Mouse (Mus musculus) gastrocnemius, postnatal 4 days (tissue): ENCODE measurements around the gene Sh2d5. TPM values are rescaled to one million over a fixed set of nuclear protein-coding genes. Genes with fewer than 3 reads are reported as not detected.

Experiments used
- total RNA-seq, 2 experiments: library from RNA; stranded (reverse); gene quantifications; 2 replicates each; pipeline ENCODE4 v1.2.3; 2021

Gene Sh2d5
- total RNA-seq, 2 experiments from 2014 or later = 0.39 TPM; not detected in 1

Other genes with a start within 250 kb of the Sh2d5 start
- gene Hp1bp3, start 34.1 kb upstream of the Sh2d5 start, total RNA-seq = 100 to 1,000 TPM; 102 to 108 TPM
- under 1 TPM; 0.34 TPM for gene Kif17, start within 50 bp of the Sh2d5 start, total RNA-seq
- 100 to 1,000 TPM; 106 to 115 TPM for gene Ddost, start 54.3 kb downstream of the Sh2d5 start, total RNA-seq
- 100 to 1,000 TPM; 170 to 188 TPM for gene Pink1, start 75.9 kb downstream of the Sh2d5 start, total RNA-seq
- 1 to 10 TPM; 2.1 to 2.4 TPM for gene Cda, start 117.6 kb downstream of the Sh2d5 start, total RNA-seq
- gene Fam43b, start 146.1 kb downstream of the Sh2d5 start, total RNA-seq = not detected
- 10 to 100 TPM; 30.1 to 33.2 TPM for gene Mul1, start 184.3 kb downstream of the Sh2d5 start, total RNA-seq
- 10 to 100 TPM in 1 of 2 experiments, 1 to 10 TPM in 1; 8.1 to 10.5 TPM for gene Camk2n1, start 203.9 kb downstream of the Sh2d5 start, total RNA-seq